Mouse (Mus musculus): ENCODE data around the gene Zfp747. TPM values are rescaled to one million over a fixed set of nuclear protein-coding genes. Genes with fewer than 3 reads are reported as not detected.
"Not testable (repeated sequence)": the region's sequence is repeated elsewhere in the genome, so short reads cannot be mapped to it uniquely, and the experiment has no call there.

Zfp747 gene
- polyA plus RNA-seq, 1 experiment from 2014 or later, result 9.4 TPM

DNA sequence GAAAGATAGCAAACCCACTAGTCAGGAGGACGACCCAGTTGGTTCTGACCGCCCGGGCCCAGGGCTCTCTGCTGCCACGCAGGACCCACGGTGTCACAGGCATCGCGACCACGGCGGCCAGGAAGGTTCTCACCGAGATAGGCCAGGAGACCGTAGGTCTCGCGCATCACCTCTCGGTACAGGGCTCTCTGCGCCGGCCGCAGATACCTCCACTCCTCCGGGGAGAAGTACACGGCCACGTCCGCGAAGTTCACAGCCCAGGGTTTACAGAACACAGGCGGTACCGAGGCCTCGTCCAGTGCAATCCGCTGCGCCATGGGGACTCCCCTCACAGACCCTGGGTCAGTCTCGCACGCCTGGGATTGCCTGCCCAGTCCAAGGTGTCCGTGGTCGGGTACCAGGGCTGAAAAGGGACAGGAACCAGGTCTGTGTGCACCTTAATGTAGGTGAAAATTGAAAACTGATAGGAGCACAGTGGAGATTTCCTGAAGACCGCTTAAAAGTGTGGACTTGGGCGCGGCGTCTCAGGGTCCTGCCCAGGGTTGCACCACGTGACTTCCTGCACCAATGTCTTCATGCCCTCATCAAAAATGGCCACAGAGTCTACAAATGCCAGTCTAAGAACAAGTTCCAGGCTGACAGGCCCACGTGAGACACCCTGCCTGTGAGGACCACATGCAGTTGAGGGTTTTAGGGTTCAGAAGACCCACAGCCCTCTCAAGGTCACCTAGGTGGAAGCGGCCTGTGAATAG lies 11.0 kb upstream of the Zfp747 start, which contains the start of gene 9130019O22Rik:
TSS of gene 9130019O22Rik (minus strand) at position 526 of the 752 bp plus-strand sequence.
- peak; percentile 89 for ATAC-seq (ENCODE audit: insufficient number of reproducible peaks, insufficient read depth, low FRiP score, low read depth)
- Histone ChIP-seq H3K4me2 (replicated peaks; ENCODE audit: low read depth, low read length) (peak within 1 kb of the TSS; percentile 62), H3K4me3 (ENCODE audit: low read depth, low read length) (peak within 1 kb of the TSS; percentile 46), H3K36me3 (ENCODE audit: control insufficient read depth, insufficient read depth, low read length) (0 out of 2 replicates have a peak, but pooled peaks cover 5% of the 10 kb centered on the region), H3K27ac (ENCODE audit: low read length) (peak within 1 kb of the TSS; percentile 33; the same call in 1 of the 2 replicates), H3K9ac (replicated peaks; ENCODE audit: low read depth, low read length) (peak within 1 kb of the TSS; percentile 50), H3K9me3 (ENCODE audit: control insufficient read depth, low read depth, low read length) (no peaks in the 10 kb centered on the region), H3K4me1 (ENCODE audit: control insufficient read depth, insufficient read depth, low read length) (no peaks in the 10 kb centered on the region), H3K27me3 (ENCODE audit: control insufficient read depth, insufficient read depth, low read length) (no peaks in the 10 kb centered on the region)
- WGBS, result 10% methylated on average over 38 of the region's 38 CpGs

DNA sequence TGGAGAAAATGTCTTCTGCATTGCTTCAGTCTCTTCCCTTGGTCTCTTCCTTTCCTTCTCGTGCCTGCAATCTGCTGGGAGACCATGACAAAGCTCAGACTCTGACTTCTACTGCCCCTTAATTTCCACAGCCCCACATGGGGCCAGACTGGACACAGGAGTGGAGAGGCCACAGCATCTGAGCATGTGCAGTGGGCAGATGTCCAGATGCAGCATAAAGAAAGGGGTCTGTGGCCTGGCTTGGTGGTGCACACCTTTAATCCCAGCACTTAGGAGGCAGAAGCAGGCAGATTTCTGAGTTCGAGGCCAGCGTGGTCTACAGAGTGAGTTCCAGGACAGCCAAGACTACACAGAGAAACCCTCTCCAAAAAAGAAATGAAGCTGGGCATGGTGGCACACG lies 9.7 kb upstream of the Zfp747 start:
- not testable (repeated sequence) for ATAC-seq (ENCODE audit: insufficient number of reproducible peaks, insufficient read depth, low FRiP score, low read depth); H3K4me1 ChIP-seq (ENCODE audit: control insufficient read depth, insufficient read depth, low read length); H3K9ac ChIP-seq (replicated peaks; ENCODE audit: low read depth, low read length); H3K4me2 ChIP-seq (replicated peaks; ENCODE audit: low read depth, low read length); H3K27me3 ChIP-seq (ENCODE audit: control insufficient read depth, insufficient read depth, low read length); H3K9me3 ChIP-seq (ENCODE audit: control insufficient read depth, low read depth, low read length); H3K36me3 ChIP-seq (ENCODE audit: control insufficient read depth, insufficient read depth, low read length); H3K4me3 ChIP-seq (ENCODE audit: low read depth, low read length); H3K27ac ChIP-seq (ENCODE audit: low read length)
- WGBS, result 96% methylated on average over 4 of the region's 4 CpGs

DNA sequence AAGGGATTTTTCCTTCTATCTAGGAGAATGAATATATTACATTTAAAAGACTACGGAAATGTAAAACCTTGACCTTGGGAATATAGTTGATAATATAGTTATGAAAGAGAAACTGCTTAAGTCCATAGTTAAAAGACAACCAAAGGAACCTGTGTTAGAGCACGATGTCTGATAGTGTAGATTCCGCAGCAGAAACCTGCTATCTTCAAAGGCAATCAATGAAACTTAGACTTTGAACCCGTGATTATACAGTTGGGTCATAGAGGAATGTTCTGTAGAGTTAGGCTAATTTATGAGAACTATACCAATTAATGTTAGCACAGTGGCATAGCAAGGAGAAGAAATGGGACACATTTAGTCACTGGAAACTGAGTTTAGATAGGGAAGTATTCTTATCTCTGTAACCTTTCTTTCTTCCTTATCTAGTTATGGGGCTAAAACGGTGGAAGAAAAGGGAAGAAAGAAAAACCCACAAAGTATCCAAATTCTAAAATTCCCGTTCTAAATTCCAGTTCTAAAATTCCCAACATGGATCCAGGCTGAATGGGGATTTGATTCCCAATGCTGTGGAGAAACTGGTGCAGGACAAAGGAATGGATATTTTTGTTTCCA lies 2.6 kb upstream of the Zfp747 start:
- Histone ChIP-seq H3K4me1 (ENCODE audit: control insufficient read depth, insufficient read depth, low read length) (no peaks in the 10 kb centered on the region), H3K4me3 (ENCODE audit: low read depth, low read length) (no peak overlapping the region), H3K27me3 (ENCODE audit: control insufficient read depth, insufficient read depth, low read length) (no peaks in the 10 kb centered on the region), H3K27ac (ENCODE audit: low read length) (no peak overlapping the region), H3K9ac (replicated peaks; ENCODE audit: low read depth, low read length) (no peak overlapping the region), H3K36me3 (ENCODE audit: control insufficient read depth, insufficient read depth, low read length) (no peaks in the 10 kb centered on the region), H3K4me2 (replicated peaks; ENCODE audit: low read depth, low read length) (no peak overlapping the region), H3K9me3 (ENCODE audit: control insufficient read depth, low read depth, low read length) (no peaks in the 10 kb centered on the region)
- ATAC-seq (ENCODE audit: insufficient number of reproducible peaks, insufficient read depth, low FRiP score, low read depth), result no peak
- WGBS, result 62% methylated on average over 6 of the region's 6 CpGs

DNA sequence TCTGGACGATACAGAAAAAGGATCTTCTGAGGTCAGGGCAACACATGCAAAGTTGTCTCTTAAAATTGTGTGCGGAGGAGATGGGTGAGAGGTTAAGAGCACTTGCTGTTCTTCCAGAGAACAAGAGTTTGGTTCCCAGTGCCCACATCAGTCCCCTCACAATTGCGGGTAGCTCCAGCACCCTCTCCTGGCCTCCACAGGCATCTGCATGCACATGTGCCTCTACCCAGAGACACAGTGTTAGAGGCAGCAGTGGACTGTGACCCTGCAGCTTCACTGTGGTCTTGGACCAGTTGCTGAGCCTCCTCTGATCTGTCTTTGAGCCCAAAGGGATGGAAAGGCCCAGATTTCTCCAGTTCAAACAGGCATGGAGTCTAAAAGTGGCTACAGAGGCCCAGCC lies 4.0 kb downstream of the Zfp747 start:
- 75% methylated on average over 3 of the region's 3 CpGs for WGBS
- H3K27ac ChIP-seq (ENCODE audit: low read length); H3K27me3 ChIP-seq (ENCODE audit: control insufficient read depth, insufficient read depth, low read length); H3K4me2 ChIP-seq (replicated peaks; ENCODE audit: low read depth, low read length); H3K36me3 ChIP-seq (ENCODE audit: control insufficient read depth, insufficient read depth, low read length); ATAC-seq (ENCODE audit: insufficient number of reproducible peaks, insufficient read depth, low FRiP score, low read depth); H3K9ac ChIP-seq (replicated peaks; ENCODE audit: low read depth, low read length); H3K4me1 ChIP-seq (ENCODE audit: control insufficient read depth, insufficient read depth, low read length); H3K9me3 ChIP-seq (ENCODE audit: control insufficient read depth, low read depth, low read length); H3K4me3 ChIP-seq (ENCODE audit: low read depth, low read length): not testable (repeated sequence)

DNA sequence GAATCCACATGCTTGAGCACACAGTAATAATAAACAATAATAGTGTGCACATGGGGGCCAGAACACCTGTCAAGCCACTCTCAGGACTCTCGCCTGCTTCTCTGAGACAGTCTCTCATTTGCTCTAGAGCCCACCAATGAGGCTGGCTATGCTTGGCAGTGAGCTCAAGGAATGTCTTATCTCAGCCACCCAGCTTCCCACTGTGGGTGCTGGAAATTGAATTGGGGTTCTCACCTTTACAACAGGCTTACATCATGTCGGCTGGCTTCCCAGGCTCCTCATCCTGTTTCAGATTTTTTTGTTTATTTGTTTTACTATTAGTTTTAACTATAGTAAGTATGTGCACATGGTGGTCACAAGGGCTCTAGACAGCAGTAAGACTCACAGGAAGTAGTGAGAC lies 4.6 kb downstream of the Zfp747 start:
- H3K4me3 ChIP-seq (ENCODE audit: low read depth, low read length), result no peak overlapping the region
- no peaks in the 10 kb centered on the region for H3K4me1 ChIP-seq (ENCODE audit: control insufficient read depth, insufficient read depth, low read length)
- H3K27ac ChIP-seq (ENCODE audit: low read length), result no peak overlapping the region
- H3K9me3 ChIP-seq (ENCODE audit: control insufficient read depth, low read depth, low read length), result no peaks in the 10 kb centered on the region
- no peak overlapping the region for H3K9ac ChIP-seq (replicated peaks; ENCODE audit: low read depth, low read length)
- ATAC-seq (ENCODE audit: insufficient number of reproducible peaks, insufficient read depth, low FRiP score, low read depth), result no peak
- 77% methylated on average over 2 of the region's 2 CpGs for WGBS
- no peaks in the 10 kb centered on the region for H3K27me3 ChIP-seq (ENCODE audit: control insufficient read depth, insufficient read depth, low read length)
- no peaks in the 10 kb centered on the region for H3K36me3 ChIP-seq (ENCODE audit: control insufficient read depth, insufficient read depth, low read length)
- H3K4me2 ChIP-seq (replicated peaks; ENCODE audit: low read depth, low read length), result no peak overlapping the region

DNA sequence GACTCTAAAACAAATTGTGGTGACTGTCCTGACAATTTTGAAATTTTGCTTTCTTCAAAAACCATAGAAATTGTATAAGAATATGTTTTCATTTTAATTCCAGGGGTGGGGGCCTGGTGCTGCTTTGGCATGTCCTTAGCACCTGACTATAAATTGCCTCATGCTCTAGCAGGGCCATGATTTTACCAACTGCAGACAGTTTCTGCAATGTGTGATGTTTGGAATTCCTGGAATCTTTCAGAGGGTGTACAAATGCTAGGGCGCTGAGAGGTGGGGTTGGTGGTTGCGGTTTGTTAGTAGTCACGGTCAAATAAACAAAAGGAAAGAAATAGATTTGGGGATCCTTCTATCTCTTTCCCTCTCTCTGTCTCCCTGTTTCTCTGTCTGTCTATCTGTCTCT lies 9.6 kb downstream of the Zfp747 start:
- 55% methylated on average over 3 of the region's 3 CpGs for WGBS
- ATAC-seq (ENCODE audit: insufficient number of reproducible peaks, insufficient read depth, low FRiP score, low read depth), result no peak
- H3K36me3 ChIP-seq (ENCODE audit: control insufficient read depth, insufficient read depth, low read length), result no peaks in the 10 kb centered on the region
- peaks cover 7% of the 10 kb centered on the region; the same call in 1 of the 2 replicates for H3K4me1 ChIP-seq (ENCODE audit: control insufficient read depth, insufficient read depth, low read length)
- H3K27ac ChIP-seq (ENCODE audit: low read length), result no peak overlapping the region
- H3K4me3 ChIP-seq (ENCODE audit: low read depth, low read length), result no peak overlapping the region
- H3K27me3 ChIP-seq (ENCODE audit: control insufficient read depth, insufficient read depth, low read length), result peaks cover 3% of the 10 kb centered on the region; the same call in 1 of the 2 replicates
- H3K4me2 ChIP-seq (replicated peaks; ENCODE audit: low read depth, low read length), result no peak overlapping the region
- no peak overlapping the region for H3K9ac ChIP-seq (replicated peaks; ENCODE audit: low read depth, low read length)
- H3K9me3 ChIP-seq (ENCODE audit: control insufficient read depth, low read depth, low read length), result no peaks in the 10 kb centered on the region

DNA sequence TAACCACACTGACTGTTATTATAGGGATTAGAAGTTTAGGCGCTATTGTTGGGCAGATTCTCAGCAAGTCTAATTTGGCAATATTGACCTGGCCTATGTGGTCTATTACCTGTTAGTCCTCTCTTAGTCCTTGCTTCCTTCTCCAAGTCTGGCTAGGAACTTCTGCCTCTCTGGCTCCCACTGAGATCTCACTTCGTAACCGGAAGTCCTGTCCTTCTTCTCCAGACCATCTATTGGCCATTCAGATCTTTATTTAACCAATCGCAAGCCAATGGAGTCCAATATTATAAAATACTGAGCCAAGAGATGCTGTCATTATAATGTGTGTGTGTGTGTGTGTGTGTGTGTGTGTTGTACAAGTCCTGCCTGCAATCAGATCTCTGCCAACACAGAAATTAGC lies 11.7 kb downstream of the Zfp747 start:
- H3K9me3 ChIP-seq (ENCODE audit: control insufficient read depth, low read depth, low read length), result no peaks in the 10 kb centered on the region
- H3K36me3 ChIP-seq (ENCODE audit: control insufficient read depth, insufficient read depth, low read length), result no peaks in the 10 kb centered on the region
- H3K4me3 ChIP-seq (ENCODE audit: low read depth, low read length), result peak overlapping the region; percentile 30
- no peak overlapping the region; the same call in 1 of the 2 replicates for H3K9ac ChIP-seq (replicated peaks; ENCODE audit: low read depth, low read length)
- WGBS, result 66% methylated on average over 4 of the region's 4 CpGs
- H3K4me2 ChIP-seq (replicated peaks; ENCODE audit: low read depth, low read length), result peak overlapping the region; percentile 61
- no peak overlapping the region for H3K27ac ChIP-seq (ENCODE audit: low read length)
- ATAC-seq (ENCODE audit: insufficient number of reproducible peaks, insufficient read depth, low FRiP score, low read depth), result no peak
- peaks cover 3% of the 10 kb centered on the region; the same call in 1 of the 2 replicates for H3K27me3 ChIP-seq (ENCODE audit: control insufficient read depth, insufficient read depth, low read length)
- H3K4me1 ChIP-seq (ENCODE audit: control insufficient read depth, insufficient read depth, low read length), result peaks cover 7% of the 10 kb centered on the region; the same call in 1 of the 2 replicates

DNA sequence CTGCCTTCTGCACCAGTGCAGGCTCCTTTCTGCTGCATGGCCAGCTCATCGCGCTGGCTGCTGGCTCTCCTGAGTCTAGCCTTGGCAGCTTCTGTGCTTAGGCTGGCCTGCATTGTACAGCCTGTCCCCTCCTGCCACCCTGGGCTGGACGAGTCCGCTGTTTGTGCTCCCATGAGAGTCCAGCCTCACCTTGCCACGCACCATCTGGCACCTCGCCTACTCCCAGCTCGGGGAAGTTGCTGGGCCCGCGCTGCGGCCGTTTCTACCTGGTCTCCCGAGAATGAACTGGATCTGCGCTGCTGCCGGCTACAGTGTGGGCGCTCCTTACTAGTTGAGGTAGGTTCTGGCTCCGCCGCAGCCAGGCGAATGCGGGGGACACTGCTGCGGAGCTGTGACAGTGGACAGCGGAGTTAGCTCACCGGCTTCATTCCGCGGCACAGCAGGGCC lies 12.4 kb downstream of the Zfp747 start:
- peaks cover 3% of the 10 kb centered on the region; the same call in 1 of the 2 replicates for H3K27me3 ChIP-seq (ENCODE audit: control insufficient read depth, insufficient read depth, low read length)
- no peak overlapping the region for H3K27ac ChIP-seq (ENCODE audit: low read length)
- H3K4me1 ChIP-seq (ENCODE audit: control insufficient read depth, insufficient read depth, low read length), result peaks cover 7% of the 10 kb centered on the region; the same call in 1 of the 2 replicates
- no peaks in the 10 kb centered on the region for H3K36me3 ChIP-seq (ENCODE audit: control insufficient read depth, insufficient read depth, low read length)
- peak overlapping the region; percentile 29 for H3K9ac ChIP-seq (replicated peaks; ENCODE audit: low read depth, low read length)
- ATAC-seq (ENCODE audit: insufficient number of reproducible peaks, insufficient read depth, low FRiP score, low read depth), result 0 out of 2 replicates have a peak, but pooled peaks have one; percentile 33
- 2% methylated on average over 24 of the region's 24 CpGs for whole genome bisulfite sequencing
- peak overlapping the region; percentile 30 for H3K4me3 ChIP-seq (ENCODE audit: low read depth, low read length)
- H3K9me3 ChIP-seq (ENCODE audit: control insufficient read depth, low read depth, low read length), result no peaks in the 10 kb centered on the region
- peak overlapping the region; percentile 61 for H3K4me2 ChIP-seq (replicated peaks; ENCODE audit: low read depth, low read length)

All from stomach, embryonic 14.5 days (tissue).